Mouse (Mus musculus) kidney, postnatal 4 days (tissue): Measurements from ENCODE around the gene Gm973.
"Not testable (repeated sequence)": the region's sequence is repeated elsewhere in the genome, so short reads cannot be mapped to it uniquely, and the experiment has no call there.

Source experiments
- DNase-seq, 2 experiments: peaks; one replicate each; pipeline ENCODE4 v3.0.0; 2021; ENCODE audit warnings: mixed read lengths in 2 of 2

Gm973 gene

DNA sequence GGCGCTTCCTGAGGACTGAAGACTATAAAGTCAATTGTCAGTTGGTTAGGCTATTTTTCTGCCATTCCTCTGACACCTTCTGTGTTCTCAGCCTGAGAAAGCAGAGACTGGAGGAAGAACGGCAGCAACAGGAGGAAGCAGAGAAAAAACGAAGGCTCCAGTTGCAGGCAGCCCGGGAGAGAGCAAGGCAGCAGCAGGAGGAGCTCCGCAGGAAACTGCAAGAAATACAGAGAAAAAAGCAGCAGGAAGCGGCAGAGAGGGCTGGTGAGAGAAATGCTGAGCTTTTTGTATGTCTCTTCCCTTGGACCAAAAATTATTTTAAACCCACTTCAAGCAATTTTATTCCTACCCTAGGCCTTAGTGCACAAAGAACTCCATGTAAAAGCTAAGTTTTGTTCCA, 117.0 kb downstream of the Gm973 start:
- peak; percentile 16 to 19 for DNase-seq

DNA sequence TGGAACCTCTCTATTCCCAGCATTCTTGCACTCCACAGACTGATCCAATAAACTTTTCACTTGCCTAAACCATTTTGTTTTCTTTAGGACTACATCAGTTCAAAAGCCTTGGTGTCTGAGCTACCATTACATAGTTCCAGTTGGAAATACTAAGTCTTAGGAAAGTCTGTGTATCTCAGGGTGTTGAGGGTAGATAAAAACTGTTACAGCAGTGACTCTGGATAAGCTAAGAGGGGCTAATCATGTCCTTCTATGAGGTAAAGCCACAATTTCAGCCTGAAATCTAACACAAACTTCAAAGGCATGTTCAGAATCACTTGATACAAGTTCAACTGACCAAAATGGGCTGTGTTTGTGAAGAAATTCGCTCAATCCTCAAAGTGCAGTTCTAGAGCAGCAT, 120.3 kb downstream of the Gm973 start:
- DNase-seq = no peak

DNA sequence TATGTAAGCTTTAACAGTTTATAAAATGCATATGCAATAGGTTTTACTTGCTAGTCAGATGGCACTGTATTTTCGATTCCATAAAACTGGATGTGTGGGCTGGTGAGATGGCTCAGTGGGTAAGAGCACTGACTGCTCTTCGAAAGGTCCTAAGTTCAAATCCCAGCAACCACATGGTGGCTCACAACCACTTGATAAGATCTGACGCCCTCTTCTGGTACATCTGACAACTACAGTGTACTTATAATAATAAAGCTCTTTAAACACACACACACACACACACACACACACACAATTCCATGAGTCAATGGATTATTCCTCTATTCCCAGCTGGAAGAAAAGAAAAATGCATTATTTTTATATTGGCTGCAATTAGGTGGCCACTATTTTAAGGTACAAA, 122.3 kb downstream of the Gm973 start:
- no peak for DNase-seq

DNA sequence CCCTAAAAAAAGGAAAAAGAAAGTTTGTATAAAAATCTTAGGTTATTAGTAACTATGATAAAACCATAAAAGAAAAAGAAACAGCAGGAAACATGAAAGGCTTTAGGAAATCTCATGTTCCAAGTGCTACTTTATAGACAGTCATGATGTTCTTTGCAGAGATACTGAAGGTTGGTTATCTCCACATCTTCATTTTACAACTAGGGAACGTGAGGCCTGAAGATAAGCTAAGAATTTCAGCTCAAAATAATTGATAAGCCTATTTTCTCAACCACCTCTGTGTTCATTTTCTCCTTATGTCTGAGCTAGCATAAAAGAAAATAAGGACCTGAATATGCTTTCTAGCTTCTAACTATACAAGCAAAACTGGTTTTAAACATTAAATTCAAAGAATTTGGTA, 126.4 kb downstream of the Gm973 start:
- no peak for DNase-seq

DNA sequence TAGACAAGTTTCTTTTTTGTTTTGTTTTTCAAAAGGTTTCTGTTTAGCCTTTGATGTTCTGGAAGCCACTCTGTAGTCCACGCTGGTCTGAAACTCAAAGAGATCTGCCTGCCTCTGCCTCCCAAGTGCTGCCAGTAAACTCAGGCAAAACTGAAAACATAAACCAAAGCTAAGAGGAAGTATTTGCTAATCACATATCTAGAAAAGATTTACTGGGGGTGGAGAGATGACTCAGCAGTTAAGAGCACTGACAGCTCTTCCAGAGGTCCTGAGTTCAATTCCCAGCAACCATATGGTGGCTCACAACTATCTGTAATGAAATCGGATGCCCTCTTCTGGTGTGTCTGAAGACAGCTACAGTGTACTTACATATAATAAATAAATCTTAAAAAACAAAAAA, 130.4 kb downstream of the Gm973 start:
- DNase-seq = not testable (repeated sequence)

DNA sequence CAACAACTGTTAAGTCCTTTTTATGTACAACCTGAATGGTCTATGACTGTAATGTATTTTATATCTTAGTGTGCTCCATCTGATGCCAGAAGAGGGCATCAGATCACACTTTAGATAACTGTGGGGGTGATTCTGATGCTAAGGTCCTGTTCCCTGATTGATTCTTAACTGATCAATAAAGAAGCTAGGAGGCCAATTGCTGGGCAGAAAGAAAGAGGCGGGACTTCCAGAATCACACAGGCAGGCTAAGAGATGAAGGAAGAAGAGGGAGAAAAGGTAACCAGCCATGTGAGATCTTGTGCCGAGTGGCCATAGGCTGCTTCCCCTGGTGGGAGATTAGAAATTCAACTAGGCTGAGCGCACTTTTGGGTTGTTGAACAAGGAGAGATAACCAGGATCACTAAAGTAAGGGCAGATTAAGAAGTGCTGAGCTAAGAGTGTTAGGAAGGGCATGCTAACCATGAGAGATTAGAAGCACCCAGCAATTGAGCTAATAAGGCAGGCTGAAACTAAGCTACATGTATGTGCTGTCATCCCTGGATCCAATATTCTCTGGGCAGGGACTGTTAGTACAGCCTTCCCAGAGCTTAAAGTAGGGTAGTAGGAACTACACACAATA, 135.2 kb downstream of the Gm973 start:
- no peak for DNase-seq

DNA sequence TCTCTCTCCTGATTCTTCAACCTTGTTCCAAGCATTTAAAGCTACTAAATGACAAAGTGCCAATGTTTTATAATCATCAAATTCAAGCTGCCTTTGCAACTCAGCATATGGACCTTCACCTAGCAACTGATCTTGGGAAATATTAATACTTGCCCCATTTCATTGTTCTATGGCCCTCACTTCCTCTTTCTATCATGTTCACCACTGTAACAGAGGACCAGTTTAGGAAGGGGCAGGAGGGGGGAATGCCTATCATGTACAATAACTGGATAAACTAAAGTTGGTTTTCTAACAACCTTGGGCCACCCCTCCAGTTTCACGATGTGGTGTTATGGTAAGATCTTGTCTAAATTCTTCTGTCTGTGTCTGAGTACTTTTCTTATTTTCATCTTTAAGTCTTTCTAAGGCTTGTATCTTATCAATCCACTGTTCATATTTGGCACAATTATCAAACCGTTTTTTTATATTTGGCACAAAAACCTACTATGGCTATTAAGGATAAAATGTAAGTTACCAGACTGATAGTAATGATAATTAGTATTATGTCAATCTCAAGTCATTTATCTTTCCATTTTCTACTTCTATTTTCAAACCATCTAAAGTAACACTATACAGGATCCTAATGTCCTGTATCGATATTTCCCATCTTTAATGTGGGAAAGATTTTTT, 137.3 kb downstream of the Gm973 start:
- no peak for DNase-seq

DNA sequence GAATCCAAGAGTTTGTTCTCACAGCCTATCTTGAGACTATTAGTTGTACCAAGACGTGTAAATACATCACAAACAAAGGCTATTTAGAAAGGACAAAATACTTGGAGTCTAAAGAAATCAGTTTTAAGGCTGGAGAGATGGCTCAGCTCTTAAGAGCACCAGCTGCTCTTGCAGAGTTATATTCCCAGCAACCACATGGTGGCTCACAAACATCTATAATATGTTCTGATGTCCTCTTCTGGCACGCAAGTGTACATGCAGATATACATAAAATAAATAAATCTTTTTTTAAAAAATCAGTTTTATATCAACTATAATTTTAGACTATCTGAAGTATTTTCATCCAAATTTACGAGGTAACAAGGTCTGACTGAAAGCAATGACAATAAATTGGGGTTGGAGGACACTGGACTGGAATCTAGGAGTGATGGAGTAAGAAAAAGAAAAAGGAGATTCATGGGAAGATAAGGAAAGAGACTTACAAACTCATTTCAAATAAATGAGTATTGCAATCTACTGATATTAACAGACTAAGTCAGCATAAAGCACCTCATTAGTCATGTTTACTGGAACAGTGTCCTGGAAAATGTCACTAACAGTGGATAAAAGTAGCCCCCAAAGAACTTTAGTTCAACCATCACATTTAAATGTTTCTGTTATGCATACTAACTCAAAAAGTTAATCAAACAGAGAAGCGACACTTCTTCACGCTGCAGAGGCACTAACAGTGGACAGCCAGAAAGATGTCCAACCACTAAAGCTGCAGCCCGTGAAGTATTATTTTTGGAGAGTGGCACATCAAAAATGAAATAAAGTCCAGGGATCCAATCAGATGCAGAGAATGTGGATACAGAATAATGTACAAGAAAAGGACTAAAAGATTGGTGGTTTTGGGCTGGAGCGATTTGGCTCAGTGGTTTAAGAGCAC, 140.4 kb downstream of the Gm973 start:
- DNase-seq = no peak

DNA sequence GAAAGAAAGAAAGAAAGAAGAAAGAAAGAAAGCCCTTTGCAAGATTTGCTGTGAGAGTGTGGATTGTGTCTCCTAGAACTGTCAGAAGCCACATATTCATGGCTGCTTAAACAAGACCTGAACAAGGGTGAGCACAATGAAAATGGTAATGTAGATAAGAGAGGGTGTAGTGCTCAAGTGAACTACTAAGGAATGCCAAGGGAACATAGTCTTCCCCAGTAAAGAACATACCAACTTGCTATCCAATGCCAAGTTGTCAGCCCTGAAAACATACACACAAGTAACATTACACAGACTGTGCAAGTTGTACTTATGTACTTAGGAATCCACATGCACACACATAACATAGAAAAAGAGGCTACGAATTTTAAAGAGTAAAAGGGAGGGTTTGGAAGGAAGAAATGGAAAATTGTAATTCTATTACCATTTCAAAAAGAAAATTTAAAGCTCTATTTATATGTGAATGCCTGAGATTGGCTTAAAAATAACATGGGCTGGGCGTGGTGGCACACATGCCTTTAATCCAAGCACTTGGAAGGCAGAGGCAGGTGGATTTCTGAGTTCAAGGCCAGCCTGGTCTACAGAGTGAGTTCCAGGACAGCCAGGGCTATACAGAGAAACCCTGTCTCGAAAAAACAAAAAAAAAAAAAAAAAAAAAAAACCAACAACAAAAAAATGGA, 147.5 kb downstream of the Gm973 start:
- no peak for DNase-seq

DNA sequence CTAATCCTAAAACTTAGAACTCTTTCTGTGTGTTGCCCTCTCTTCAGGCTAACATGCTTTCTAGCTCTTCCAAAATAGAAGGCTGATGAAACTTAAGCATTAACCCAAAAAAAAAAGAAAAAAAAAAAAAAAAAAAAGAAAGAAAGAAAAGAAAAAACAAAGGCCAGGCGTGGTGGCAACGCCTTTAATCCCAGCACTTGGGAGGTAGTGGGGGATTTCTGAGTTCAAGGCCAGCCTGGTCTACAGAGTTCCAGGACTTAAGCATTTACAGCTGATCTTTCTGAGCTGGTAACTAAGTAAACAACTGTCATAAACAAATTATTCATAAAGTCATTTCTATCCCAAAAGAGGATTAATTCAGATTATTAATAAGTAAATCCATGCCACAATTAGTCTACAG, 152.8 kb downstream of the Gm973 start:
- DNase-seq = no peak

DNA sequence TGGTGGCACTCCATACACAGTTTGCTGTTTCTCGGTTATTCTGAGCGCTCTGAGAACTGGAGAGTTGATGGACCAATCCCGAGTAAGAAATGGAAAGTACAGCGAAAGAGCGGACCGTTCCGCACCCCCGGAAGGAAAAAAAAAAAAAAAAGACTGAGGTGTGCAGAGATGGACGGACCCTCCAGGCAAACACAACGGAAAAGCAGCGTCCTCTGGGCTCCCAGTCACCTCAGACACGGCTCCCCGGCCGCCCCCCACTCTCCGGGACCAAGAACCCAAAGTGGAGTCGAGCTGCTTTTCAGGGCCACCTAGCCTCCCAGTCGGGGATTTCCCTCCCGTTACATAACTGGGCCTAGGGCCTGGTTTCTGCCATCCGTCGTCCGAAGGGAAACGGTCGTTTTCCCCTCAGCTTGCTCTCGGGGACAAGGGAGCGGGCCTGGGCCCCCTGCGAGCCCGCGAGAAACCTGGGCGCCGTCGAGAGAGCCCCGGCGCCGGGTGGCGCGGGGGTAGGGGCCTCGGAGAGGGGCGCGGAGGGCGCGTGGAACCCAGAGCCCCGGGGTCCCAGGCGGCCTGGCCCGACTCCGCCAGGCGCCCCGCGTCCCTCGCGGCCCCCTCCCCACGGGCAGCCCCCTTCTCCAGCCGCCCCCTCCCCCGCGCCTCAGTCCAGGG, 154.0 kb downstream of the Gm973 start:
- DNase-seq = peak; percentile 43 to 64

DNA sequence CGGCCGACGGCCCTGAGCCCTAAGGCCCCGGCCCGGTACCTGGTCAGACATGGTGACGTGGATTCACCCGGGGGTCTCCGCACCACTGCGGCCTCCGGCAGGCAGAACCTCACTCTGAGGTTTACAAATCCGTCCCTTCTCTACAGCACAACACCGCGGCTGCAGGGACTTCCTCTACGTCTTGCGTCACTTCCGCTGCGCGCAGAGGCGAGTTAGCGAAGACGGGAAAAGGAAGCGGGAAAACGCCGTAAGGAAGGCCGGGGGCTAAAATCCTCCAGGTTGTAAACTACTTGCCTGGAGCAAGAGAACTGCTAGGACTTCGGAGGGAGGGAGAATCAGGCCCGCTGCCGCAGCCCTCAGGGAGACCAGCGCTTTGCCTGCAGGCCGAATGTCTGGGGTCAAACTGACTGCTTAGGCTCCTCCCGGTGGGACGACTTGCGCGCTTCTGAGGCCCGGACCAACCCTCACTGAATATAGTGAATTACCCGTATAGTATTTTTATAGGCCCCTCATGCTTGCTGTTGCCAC, 154.6 kb downstream of the Gm973 start, which contains the start of gene Sumo1:
Sumo1 (minus strand) TSS at position 194 of the 528 bp plus-strand sequence.
- DNase-seq = peak; percentile 92 to 95

DNA sequence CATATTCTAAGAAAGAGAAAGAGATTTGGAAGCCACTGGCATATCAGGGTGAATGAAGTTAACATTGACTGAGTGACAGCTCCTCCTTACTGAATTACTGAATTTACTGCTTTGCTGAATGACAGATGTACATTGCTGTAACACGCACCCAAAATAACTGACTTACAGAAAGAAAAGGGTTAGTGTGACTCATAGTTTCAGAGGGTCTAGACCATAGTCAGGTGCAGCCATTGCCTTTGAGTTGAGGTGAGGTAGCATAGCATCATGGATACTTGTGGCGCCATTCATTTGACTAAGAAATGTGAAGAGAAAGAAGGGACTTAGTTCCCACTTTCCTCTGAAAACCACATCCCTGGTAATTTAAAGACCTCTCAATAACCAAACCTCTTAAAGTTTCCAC, 157.6 kb downstream of the Gm973 start:
- DNase-seq = no peak

DNA sequence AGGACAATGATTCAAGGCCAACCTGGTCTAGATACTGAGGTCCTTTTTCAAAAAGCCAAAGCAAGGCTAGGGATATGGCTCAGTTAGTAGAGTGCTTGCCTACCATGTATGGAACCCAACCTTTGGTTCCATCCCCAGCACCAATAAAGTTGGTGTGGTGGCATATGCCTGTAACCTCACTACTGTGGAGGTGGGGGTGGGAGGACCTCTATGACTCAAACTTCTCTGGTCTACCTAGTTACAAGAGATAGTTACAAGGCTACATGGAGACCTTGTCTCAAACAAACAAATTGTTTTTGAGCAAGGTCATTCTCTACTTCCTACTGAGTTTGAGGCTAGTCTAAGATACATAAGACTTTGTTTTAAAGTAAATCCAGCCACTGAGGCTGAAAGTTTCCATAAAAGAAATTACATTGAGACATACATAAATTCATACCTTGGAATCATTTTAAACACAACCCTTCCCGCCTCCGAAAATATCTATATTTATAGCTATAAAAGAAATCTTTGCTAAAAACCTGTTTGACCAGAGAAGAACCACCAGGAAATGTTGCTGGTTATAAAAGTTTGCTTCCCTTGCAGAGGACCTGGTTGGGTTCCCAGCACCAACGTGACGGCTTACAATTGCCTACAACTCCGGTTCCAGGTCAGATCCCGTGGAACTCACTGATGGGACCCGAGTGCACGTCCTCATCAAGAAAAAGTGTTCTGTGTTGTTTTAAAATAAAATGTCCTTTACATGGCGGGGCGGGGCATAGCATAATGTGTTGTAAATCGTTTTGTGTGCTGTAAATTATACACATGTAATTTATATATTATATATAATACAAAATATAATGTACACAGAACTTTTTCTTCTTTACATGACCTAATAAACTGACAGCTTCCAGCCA, 168.1 kb downstream of the Gm973 start:
- peak; percentile 39 to 51 for DNase-seq

DNA sequence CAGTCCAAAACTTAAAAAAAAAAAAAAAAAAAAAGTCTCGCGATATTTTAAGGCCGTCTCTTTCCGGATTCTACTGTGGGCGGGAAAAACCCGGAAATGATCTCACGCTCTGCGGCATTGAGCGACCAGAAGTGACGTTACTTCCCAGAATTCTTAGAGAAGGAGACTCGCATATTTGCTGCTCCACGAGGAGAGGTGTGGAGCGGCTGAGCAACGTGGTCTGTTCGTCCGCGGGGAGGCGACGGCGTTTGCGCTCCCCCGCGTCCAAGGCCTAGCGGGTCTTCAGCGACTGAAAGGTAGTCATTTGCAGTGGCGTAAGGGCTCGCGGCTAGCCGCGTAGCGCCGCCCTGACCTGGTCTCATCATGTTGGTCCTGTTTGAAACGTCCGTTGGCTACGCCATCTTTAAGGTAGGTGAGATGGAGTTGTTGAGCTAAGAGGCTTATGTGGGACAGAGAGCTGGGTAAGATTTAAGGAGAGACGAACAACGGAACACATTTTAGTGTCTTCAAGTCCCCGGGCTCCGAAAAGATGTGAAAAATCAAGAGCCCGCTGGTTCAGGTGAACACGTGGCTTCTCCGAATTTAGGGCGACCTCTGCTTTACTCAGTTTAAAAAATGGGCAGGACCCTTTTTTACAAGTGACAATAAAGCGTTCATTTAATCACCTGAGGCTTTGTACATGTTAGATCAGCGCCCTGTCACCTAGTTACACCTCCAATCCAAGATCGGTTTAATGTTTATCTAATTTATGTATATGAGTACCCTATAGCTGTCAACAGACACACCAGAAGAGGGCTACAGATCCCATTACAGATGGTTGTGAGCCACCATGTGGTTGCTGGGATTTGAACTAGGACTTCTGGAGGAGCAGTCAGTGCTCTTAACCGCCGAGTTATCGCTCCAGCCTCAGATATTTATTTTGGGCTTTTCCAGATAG, 169.0 kb downstream of the Gm973 start, which contains the start of gene Nop58:
Nop58 (plus strand) TSS at position 153 of the 937 bp plus-strand sequence.
- peak; percentile 85 to 92 for DNase-seq
